Mouse (Mus musculus) embryo, embryonic 10 days (tissue): Measurements from ENCODE around the gene Ak2.

Experiments
- DNase-seq: peaks from one replicate; pipeline ENCODE4 v3.0.0-alpha.2; 2015; ENCODE audit warnings: low spot score

Ak2 gene

GRCm38 (mm10) chr4:128991500-128992008 is at the start of gene Ak2:
TSS of gene Ak2 (plus strand) at chr4:128991958.
- DNase-seq, result no peak

- no peak for DNase-seq
Measured at GRCm38 (mm10) chr4:128942346-128942745, 49.4 kb upstream of the Ak2 start.

- no peak for DNase-seq
Measured at GRCm38 (mm10) chr4:128946736-128947135, 45.0 kb upstream of the Ak2 start.

DNA sequence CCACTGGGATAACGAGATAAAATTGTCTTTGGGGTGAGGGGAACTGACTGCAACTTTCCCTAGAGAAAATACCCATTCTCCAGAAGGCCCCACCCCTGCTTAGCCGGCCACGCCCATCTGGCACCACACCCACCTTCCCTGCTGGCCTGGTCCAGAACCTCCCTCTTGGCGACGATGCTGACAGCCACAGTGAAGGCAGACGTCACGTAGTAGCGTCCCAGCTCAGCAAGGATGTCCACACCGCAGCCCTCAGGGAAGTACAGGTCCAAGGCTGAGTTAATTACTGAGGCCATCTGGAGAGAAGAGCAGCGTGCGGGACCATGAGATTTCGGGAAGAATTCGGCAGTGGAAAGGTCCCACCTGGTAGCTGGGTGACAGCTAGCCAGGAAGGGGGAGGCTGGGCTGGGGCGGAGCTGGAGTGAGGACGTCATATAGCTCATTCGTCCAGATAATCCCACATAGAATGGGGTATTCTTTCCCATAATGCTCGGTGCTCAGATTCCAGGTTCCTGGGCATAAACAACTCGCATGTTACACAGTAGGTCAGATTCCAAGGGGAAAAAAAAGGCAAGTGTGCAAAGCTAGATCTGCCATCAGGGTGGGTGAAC is 44.3 kb upstream of the Ak2 start:
- no peak for DNase-seq

DNA sequence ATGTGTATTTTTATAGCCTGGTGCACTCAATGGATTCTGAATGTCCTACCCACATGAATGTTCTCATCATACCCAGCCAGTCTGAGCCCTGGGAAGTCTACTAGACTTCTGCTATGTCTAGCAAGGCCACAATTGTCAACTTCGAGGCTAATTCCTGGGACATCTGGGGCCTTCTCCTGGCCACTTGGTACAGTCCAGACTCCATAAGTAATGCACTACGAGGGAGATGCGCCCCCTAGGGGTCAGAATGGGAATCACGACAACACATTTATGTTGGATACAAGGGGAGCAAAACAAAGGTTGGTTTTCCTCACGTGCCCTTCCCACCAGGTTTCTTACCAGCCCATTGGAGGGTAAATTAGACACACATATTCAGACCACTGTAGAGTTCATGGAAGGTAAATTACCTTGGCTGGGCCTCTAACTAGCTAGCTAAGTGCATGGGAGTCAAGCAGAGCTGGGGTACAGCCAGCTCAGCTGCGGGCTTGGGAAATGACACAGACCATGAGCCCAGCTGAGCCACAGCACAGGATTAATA is 43.6 kb upstream of the Ak2 start:
- peak; percentile 71 for DNase-seq

- peak; percentile 38 for DNase-seq
Measured at GRCm38 (mm10) chr4:128949470-128950005, 42.2 kb upstream of the Ak2 start.

DNA sequence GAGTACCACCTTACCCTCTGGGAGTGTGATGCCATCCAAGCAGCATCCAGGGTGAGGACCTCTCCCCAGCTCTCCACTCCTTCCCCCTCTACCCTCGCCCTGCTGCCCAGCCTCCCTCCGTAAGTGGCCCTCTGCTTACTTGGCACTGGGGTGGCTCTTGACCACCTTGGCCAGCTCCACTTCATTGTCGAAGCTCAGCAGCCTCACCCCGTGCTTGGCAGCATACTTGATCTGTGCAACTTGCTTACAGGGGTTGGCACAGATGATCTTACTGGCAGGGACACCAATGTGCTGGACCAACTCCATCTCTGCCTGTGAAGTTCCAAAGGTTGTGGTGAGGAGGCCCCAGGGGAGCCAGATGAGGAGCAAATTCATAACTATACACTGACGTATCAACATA is 41.3 kb upstream of the Ak2 start:
- DNase-seq, result no peak

GRCm38 (mm10) chr4:128953851-128954250 is 37.9 kb upstream of the Ak2 start:
- DNase-seq, result no peak

DNA sequence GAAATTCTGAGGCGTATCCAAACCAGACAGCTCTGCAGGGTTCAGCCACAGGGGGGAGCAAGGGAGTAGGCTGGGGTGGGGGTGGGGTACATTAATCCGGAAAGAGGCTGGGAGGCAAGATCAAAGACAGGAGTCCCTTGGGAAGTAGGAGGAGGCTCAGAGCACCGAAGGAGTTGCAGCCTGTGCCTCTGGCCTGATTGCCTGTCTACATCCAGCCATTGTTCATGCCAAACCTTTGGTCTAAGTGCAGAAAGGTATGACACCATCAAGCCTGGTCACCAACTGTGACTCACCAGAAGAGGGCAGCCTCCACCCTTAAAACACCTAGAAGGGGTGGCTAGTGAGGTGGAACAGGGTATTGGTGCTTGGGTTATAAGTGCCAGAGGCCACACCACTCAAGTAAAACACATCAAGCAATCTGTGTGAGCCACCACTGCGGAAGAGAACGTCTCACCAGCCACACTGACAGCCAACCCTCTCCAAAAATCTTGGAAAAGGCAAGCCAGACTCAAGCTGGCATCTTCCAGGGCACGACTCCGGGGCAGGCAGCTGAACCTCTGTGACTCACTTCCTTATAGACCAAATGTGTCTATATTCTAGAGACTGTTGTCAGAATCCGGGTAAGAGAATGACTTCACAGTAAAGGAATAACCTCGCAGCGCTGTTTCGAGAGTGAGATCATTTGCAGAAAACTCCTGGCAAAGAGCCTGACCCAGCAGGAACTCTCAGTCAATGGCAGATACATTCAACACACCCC is 34.4 kb upstream of the Ak2 start:
- peak; percentile 77 for DNase-seq

GRCm38 (mm10) chr4:128958156-128958555 is 33.6 kb upstream of the Ak2 start:
- DNase-seq, result no peak

DNA sequence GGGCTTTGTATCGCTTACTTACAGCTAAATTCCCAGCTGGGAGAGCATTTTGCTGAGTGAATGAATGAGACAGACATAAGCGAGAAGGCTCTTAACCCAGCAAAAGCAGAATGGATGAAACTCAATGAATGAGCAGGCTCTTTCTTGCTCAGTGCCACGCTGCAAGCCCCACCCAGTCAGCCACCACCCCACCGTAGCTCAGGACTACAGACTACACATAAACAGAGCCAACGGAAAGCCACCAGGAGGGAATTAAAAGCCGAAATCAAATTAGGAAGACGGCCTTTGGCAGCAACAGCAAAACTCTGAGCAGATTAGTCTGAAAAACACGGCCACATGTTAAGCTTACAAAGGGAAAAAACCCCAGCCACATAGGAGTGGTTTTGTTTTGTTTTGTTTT is 32.9 kb upstream of the Ak2 start:
- no peak for DNase-seq

DNA sequence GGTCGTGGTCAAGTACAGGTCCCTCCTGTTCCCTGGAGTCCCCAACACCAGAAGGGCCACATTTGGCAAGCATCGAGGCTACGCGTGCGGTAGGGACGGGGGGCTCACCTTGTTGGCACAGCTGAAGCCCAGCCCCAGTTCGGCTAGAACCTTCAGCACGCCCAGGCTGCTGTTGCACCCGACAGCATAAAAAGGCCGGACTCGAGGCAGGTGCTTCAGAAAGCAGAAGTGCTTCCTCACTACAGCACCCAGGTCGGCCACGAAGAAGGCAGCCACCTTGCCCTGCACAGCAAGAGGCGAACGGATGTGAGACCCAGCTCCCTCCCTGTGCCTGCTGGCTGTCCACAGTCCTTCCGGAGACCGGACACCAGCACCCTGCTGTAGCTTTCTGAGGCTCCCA is 32.1 kb upstream of the Ak2 start:
- DNase-seq, result no peak

GRCm38 (mm10) chr4:128961301-128962028 is 30.3 kb upstream of the Ak2 start:
- DNase-seq, result peak; percentile 27

- DNase-seq, result peak; percentile 91
Measured at GRCm38 (mm10) chr4:128962029-128962925, 29.5 kb upstream of the Ak2 start, which contains the start of gene Azin2. TSS of gene Azin2 (minus strand) at chr4:128962442.

DNA sequence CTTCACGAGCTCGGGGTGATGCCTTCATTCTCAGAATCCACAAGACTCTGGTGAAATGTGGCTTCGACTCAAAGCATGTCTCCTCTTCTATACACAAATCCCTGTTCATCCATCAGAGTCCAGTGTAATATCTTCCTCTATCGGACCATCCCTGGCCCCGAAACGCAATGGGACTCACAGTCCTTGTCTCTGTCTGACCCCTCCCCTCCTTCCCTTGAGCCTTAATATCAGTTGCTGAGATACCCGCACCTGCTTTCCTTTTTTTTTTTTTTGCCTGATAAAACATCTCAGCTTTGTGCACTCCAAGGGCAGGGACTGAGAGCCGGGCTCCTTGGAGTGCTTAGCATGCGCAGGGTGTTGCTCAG is 28.9 kb upstream of the Ak2 start:
- no peak for DNase-seq

DNA sequence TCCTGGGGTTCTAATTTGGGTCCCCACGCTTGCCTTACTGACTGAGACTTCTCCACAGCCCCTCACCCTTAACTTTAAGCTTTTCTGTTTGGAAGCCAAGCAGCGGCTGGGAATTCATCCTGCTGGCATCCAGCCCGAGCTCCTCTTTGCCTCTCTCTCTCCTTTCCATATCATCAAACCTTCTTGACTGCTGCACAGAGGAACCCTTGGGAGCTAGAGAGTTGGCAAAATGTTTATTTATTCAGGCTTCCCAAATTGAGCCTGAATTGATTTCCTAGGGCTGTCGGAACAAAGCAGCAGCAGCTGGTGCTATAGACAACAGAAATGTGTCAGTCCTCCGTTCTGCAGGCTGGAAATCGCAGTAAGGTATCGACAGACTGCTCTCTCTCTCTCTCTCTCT is 25.0 kb upstream of the Ak2 start:
- peak; percentile 3 for DNase-seq

DNA sequence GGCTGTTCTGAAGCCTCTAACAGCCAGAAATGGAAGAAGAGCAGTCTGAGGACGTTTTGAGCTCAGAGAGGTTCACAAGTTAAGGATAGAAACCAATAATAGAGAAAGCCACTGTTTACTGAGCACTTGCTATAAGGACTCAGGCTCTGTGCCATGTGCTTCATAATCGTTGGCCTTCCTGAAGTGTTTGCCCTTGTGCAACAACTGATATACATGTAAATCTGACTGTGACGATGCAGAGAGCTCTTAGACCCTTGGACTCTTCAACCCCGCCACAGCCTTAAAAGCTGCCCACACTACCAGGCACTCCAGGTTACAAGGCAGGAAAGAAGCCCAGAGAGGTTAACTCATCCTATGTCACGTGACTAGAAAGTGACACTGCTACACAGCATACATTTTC is 22.7 kb upstream of the Ak2 start:
- DNase-seq, result no peak

GRCm38 (mm10) chr4:128969607-128970416 is 21.9 kb upstream of the Ak2 start:
- no peak for DNase-seq

GRCm38 (mm10) chr4:128970417-128970807 is 21.3 kb upstream of the Ak2 start:
- no peak for DNase-seq

- DNase-seq, result peak; percentile 80
Measured at GRCm38 (mm10) chr4:128971065-128971694, 20.6 kb upstream of the Ak2 start.
